Mouse (Mus musculus): ENCODE measurements at regions not wholly inside any gene's neighbourhood (a gene's known extent, or its start where the extent isn't known, plus 50 kb on each side); places are given as distances from the start of the nearest gene placed in this dataset.
A peak's percentile ranks its signal among the peaks of the same experiment; 100 is the strongest.

DNA sequence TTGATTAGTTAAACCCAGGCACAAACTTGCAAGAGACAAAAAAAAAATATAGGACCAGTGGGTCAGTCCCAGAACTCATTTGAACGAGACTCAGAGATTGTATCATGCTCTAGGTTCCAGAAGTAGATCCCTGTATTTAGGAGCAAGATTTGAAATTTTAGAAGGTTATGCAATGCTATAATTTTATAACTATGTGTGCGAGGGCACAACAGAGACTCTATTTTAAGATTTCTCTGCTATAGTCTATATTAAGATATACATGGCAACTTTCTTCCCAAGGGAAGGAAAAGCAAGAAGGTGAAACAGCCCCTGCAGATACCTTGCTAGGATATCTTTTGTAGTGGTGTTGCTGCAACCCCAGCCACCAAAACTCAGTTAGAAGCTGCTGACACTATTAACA lies 55.7 kb downstream of the Otor start:
- no peak for DNase-seq

DNA sequence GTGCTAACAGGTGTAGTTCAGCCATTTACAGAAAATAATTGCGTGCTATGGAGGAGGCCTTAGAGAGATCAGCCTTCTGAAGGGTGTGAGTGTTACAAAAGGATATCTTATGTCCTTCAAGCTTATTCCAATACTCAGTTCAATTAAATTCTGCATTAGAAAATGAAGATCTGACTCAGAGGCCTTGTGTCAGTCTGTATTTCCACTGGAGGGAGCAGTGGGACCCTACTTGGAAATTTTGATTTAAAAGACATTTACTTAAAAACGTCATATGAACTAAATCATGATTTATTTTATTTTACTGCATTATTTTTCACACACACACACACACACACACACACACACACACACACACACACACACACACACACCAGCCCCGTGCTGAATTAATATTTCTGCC lies 70.9 kb downstream of the Otor start:
- DNase-seq: no peak

GRCm38 (mm10) chr2:143164081-143164984 lies 86.1 kb downstream of the Otor start:
- DNase-seq: no peak

GRCm38 (mm10) chr2:143166771-143167170 lies 88.5 kb downstream of the Otor start:
- no peak for DNase-seq

- no peak for DNase-seq
These were observed 92.4 kb downstream of the Otor start for GRCm38 (mm10) chr2:143170648-143171047.

- no peak for DNase-seq
These were observed 106.3 kb downstream of the Otor start for GRCm38 (mm10) chr2:143184614-143185013.

GRCm38 (mm10) chr2:143192256-143193164 lies 114.2 kb downstream of the Otor start:
- no peak for DNase-seq

DNA sequence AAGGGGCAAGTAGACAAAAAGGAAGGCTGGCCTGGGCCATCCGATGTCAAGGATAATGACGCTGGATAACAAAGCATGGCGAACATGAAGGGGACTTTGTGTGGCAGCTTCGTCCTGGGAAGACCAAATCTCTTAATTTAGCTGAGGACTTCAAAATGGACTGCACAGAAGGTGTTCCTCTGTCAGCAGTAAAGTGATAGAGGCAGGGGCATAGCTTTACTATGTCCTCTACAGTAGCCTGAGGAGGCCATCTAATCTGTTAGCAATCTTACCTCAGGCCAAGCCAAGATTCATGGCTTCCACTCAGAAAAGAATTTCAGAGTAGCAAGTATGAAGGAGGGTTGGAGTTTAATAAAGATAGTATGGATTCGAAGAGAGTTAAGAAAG lies 114.9 kb downstream of the Otor start:
- DNase-seq: no peak

- DNase-seq: no peak
These were observed 121.4 kb downstream of the Otor start for GRCm38 (mm10) chr2:143199583-143200249.

GRCm38 (mm10) chr2:143206053-143206452 lies 127.8 kb downstream of the Otor start:
- DNase-seq: no peak

DNA sequence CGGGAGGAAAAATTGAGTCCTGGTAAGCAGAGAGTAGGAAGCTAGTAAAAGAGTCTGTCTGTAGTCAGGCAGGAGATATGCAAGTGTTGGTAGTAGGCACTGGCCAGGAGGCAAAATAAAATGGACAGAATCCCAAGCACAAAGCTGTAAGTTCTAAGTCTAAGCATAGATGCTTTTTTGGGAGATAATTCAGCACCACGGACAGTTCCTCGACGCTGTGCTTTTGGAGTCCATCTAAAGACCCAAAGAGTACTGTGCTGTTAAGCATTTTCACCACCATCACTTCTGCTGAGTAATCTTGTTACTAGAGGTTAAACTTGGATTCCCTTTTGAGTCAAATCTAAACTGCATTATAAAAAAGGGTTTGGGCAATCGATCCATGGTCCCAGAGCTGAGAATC lies 128.9 kb downstream of the Otor start:
- DNase-seq: peak; percentile 4

GRCm38 (mm10) chr2:143217251-143217650 lies 139.0 kb downstream of the Otor start:
- DNase-seq: no peak

- peak; percentile 8 for DNase-seq
These were observed 139.6 kb downstream of the Otor start for GRCm38 (mm10) chr2:143217760-143218358.

- no peak for DNase-seq
These were observed 144.1 kb downstream of the Otor start for GRCm38 (mm10) chr2:143222326-143222725.

DNA sequence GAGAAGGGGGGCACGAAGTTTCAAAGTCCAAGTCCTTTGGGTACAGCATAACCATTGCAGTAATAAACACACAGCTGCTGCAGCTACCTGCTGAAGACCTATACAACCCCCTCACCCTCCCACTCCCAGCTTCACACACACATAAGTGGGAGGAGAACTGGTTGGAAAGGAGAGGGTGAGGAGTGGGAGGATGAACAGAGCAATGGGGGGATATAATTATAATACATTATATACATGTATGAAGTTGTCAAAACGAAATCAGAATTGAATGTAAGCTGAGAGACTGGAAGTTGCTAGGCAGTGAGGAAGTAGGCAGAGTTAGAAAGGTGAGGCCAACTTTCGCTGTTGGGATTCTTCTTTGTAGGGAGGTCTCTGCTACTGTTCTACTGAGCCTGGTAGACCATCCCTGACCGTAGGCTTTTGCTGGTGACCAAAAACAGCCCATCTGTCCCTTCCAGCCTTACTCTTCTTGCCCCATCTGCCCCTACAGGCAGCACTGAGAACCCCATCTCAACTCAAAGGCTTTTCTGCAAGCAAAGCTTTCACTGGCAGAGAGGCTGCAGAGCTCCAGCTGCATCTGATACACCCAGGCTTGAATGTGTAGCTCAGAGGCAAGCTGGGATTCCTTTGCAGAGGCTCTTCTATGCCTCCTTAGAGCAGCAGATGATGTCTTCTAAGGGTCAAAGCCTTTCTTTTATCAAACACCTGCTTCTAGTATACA lies 146.3 kb downstream of the Otor start:
- DNase-seq: no peak

- DNase-seq: no peak
These were observed 155.5 kb downstream of the Otor start for GRCm38 (mm10) chr2:143233795-143234194.

- no peak for DNase-seq
These were observed 162.0 kb downstream of the Otor start for GRCm38 (mm10) chr2:143240274-143240673.

- DNase-seq: no peak
These were observed 165.5 kb downstream of the Otor start for GRCm38 (mm10) chr2:143243741-143244140.

- no peak for DNase-seq
These were observed 167.9 kb downstream of the Otor start for GRCm38 (mm10) chr2:143246131-143246665.

DNA sequence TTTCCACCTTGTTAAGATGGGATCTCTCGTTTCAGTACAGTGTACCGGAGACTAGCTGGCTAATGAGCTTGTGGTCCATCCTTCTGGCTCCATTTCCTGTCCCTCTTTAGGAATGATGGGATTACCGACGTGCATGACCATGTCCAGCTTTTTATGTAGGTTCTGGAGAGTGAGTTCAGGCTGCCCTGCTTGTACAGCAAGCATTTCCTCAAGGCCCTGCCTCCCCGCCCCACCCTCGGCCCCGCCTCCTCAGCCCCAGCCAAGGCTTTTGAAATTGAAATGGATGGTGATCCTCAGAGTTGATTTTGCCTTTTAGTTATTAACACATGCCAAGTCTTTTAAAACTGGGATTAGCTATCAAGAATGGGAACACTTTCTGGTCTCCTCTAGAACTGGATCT lies 190.8 kb downstream of the Otor start:
- DNase-seq: no peak

DNA sequence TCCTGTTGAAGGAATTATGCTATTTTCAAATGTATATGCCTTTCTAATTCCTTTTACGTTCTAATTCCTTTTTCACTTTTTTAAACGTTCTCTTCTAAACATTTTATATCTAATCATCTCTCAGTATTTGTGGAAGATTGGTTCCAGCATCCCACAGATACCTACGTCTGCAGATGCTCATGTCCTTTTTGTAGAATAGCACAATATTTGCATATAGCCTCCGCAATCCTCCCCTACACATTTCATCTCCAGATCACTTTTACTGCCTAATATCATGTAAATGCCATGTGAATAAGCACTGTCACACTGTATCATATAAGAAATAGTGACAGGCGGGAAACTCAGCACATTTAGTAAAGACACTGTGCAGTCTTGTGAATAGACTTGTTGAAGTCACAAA lies 192.6 kb downstream of the Otor start:
- DNase-seq: no peak
